Mouse (Mus musculus): Measurements from ENCODE around the gene Stum. TPM values are rescaled to one million over a fixed set of nuclear protein-coding genes. Genes with fewer than 3 reads are reported as not detected.
A peak's percentile ranks its signal among the peaks of the same experiment; 100 is the strongest.
"Not testable (repeated sequence)": the region's sequence is repeated elsewhere in the genome, so short reads cannot be mapped to it uniquely, and the experiment has no call there.

Stum gene
- polyA plus RNA-seq (2015; fragmentation: Nextera tagmentation; extraction: Ambion mirVana): 0.12 and 0.17 TPM in 2 replicates

DNA sequence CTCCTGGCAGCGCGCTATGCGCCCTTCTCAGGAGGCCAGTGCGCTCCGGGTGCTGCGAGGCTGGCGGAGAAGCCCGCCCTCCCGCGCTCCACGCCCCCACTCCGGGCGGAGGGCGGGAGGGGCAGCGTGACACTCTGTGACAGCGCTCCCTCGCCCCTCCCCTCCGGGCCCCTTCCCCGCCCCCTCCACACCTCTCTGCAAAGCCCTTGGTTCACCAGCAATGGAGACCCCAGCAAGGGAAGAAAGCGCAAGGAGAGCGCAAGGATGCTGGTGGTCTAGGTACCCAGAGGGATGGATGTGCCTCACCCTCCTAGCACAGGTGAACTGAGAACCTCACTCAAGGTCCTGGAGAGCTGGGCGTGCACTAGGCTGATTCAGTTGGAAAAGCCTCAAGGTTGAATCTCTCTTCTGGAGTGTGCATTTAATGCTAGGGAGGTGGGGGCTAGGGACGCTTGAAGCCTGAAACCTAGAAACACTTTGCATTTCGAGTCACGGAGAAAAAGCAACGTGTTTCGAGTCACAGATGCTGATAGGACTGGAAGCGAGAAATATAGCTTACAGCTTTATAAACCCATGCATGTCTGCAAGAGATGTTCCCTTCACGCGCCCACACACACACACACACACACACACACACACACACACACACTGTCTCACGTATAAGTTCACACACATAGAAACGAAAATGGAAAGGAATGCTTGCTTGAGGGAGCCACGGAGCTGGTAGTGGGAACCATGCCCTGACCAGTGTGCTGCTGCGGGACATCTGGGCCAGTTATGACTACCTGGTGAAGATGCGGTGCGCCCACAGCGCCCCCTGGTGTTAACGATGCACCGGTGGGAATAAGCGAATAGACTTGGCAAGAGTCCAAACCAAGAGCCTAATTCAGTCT lies at the start of gene Stum:
TSS of gene Stum (minus strand) at position 106 of the 893 bp plus-strand sequence.
- ATAC-seq (ENCODE audit: low read depth) (no peak), DNase-seq (peak; percentile 42)
- Histone ChIP-seq H3K9me3 (replicated peaks) (no peaks in the 10 kb centered on the region), H3K4me3 (replicated peaks) (peak within 1 kb of the TSS; percentile 38), H3K27ac (no peak within 1 kb of the TSS), H3K9ac (no peak within 1 kb of the TSS), H3K27me3 (peaks cover 59% of the 10 kb centered on the region), H3K4me1 (replicated peaks) (peaks cover 17% of the 10 kb centered on the region), H3K4me2 (peak within 1 kb of the TSS; percentile 53), H3K36me3 (no peaks in the 10 kb centered on the region)
- whole genome bisulfite sequencing (ENCODE audit: insufficient replicate concordance): 4% methylated on average over 38 of the region's 40 CpGs

DNA sequence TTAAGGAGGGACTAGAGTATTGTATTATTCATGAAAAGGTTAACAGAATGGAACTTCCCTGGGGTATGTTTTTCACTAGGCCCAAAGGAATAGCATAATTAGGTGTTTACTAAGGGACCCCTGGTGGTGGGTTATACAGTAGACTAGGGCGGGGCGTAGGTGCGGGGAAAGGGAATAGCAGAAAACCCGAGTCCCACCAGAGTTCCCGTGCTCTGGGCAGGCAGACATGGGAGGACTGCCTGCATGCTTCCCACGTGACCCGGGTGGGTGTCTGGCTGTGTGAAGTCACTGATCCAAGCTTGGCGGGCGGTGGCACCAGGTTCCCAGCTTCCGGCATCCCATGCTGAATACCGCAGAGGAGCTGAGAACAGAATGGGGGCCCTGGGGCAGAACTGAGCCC lies 49.4 kb upstream of the Stum start:
- Histone ChIP-seq H3K9me3 (replicated peaks) (no peaks in the 10 kb centered on the region), H3K4me3 (replicated peaks) (no peak overlapping the region), H3K9ac (no peak overlapping the region), H3K27ac (no peak overlapping the region), H3K4me1 (replicated peaks) (0 out of 2 replicates have a peak, but pooled peaks cover 3% of the 10 kb centered on the region), H3K36me3 (no peaks in the 10 kb centered on the region), H3K4me2 (no peak overlapping the region), H3K27me3 (no peaks in the 10 kb centered on the region)
- 80% methylated on average over 11 of the region's 11 CpGs for WGBS (ENCODE audit: insufficient replicate concordance)
- no peak for ATAC-seq (ENCODE audit: low read depth)
- DNase-seq: no peak

DNA sequence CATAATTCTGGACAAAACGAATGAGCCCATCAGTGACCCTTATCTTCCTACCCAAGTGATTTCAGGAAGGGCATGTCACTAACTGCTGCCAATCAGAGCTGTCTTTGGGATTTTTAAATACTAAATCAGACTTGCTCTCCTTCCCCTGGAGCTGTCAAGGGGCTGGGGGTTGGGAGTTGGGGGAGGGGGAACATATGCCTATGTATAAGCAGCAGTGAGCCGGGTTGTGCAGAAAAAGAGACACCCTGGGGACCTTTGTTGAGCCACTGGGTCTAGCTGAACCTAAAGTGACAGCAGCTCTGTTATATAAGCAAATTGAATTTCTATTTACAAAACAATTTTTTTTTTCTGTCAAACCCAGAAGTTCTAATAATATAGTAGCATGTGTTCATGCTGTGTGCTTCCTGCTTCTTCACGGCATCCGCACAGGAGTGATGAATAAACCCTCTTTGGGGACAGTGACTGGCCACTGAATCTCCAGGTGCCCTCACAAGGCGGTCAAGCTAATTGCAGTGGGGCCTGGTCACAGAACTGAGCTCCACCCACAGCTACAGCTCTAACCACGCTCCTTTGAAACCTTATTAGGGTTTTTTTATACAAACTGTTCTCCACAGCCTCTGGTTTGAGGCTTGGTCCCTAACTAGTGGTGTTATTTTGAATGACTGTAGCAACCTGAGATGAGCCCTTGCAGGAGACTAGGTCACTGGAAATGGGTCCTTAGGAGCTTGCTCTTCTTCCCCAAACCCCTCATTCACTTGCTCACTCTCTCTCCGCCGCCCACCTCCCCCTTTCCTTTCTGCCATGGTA lies 47.4 kb upstream of the Stum start:
- H3K27ac ChIP-seq: no peak overlapping the region
- H3K4me2 ChIP-seq: no peak overlapping the region
- ATAC-seq (ENCODE audit: low read depth) (no peak), DNase-seq (no peak)
- H3K4me1 ChIP-seq (replicated peaks): no peaks in the 10 kb centered on the region
- 59% methylated on average over 8 of the region's 8 CpGs for WGBS (ENCODE audit: insufficient replicate concordance)
- H3K9ac ChIP-seq: no peak overlapping the region
- no peaks in the 10 kb centered on the region for H3K36me3 ChIP-seq
- no peaks in the 10 kb centered on the region for H3K27me3 ChIP-seq
- no peaks in the 10 kb centered on the region for H3K9me3 ChIP-seq (replicated peaks)
- H3K4me3 ChIP-seq (replicated peaks): no peak overlapping the region

DNA sequence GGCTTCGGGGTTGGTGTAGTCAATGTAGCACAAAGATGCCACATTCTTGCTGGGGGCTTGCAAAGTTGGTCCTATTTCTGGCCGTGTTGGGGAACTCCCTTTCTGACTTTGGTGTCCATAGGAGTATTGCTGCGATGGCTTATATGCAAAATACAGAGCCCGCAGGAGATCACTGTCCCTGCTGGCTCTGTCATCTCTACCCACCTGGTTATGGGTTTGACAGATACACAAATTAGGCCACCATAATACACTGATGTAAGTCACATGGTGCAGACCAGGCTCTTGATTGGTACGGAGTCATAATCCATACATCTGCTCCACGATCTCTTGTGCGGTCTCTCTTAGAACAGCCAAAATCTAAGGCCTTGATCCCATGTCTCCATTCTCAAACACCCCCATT lies 46.5 kb upstream of the Stum start:
- H3K27me3 ChIP-seq: no peaks in the 10 kb centered on the region
- H3K36me3 ChIP-seq: no peaks in the 10 kb centered on the region
- no peaks in the 10 kb centered on the region for H3K9me3 ChIP-seq (replicated peaks)
- no peak overlapping the region for H3K4me3 ChIP-seq (replicated peaks)
- DNase-seq (no peak), ATAC-seq (ENCODE audit: low read depth) (no peak)
- no peak overlapping the region for H3K27ac ChIP-seq
- H3K4me1 ChIP-seq (replicated peaks): no peaks in the 10 kb centered on the region
- no peak overlapping the region for H3K4me2 ChIP-seq
- no peak overlapping the region for H3K9ac ChIP-seq
- 76% methylated on average over 7 of the region's 7 CpGs for WGBS (ENCODE audit: insufficient replicate concordance)

DNA sequence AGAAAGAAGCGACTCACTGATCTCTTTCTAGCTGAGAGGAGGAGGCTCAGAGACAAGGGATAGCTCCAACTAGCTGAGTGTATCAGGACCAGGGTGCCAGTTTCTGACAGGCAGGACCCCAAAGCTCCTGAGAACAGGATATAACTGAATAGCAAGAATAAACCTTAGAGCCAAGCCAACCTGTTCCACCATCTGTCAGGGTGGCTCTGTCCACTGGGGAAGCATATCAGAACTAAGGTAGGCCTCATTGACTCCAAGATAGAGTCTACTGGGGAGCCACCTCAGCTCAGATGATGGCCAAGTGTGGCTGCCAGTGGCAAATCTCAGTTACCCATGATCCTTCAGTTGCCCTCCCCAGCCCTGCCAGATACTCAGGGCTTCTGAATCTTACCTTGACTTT lies 42.0 kb upstream of the Stum start:
- no peak for ATAC-seq (ENCODE audit: low read depth)
- no peaks in the 10 kb centered on the region for H3K27me3 ChIP-seq

DNA sequence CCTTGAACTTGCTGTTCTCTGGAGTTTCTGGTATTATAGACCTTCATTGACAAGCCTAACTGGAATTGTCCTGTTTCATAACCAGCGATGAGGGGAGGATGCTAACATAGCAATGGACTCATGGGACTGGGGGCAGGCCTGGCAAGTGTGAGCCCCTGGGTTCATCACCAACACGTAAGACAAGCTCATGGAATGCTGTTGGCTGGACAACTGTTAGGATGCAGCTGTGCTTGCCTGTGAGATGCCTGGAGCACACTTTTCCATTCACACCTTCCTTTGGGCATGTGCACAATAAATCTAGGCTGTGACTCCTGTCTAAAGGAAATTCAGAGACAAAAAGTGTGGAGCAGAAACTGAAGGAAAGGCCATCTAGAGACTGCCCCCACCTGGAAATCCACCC lies 40.0 kb upstream of the Stum start:
- Histone ChIP-seq H3K4me1 (replicated peaks) (no peaks in the 10 kb centered on the region), H3K36me3 (no peaks in the 10 kb centered on the region), H3K4me3 (replicated peaks) (no peak overlapping the region), H3K27ac (no peak overlapping the region), H3K9ac (no peak overlapping the region), H3K9me3 (replicated peaks) (no peaks in the 10 kb centered on the region), H3K27me3 (no peaks in the 10 kb centered on the region), H3K4me2 (no peak overlapping the region)
- no peak for ATAC-seq (ENCODE audit: low read depth)
- no peak for DNase-seq
- WGBS (ENCODE audit: insufficient replicate concordance): 71% methylated on average over 2 of the region's 2 CpGs

More for the DNA sequence above, 42.0 kb upstream of the Stum start:
- H3K36me3 ChIP-seq: no peaks in the 10 kb centered on the region
- DNase-seq: no peak
- H3K27ac ChIP-seq: no peak overlapping the region
- no peak overlapping the region for H3K4me3 ChIP-seq (replicated peaks)
- no peaks in the 10 kb centered on the region for H3K4me1 ChIP-seq (replicated peaks)
- 39% methylated on average over 1 of the region's 1 CpGs for WGBS (ENCODE audit: insufficient replicate concordance)
- no peak overlapping the region for H3K9ac ChIP-seq
- H3K4me2 ChIP-seq: no peak overlapping the region
- H3K9me3 ChIP-seq (replicated peaks): no peaks in the 10 kb centered on the region

DNA sequence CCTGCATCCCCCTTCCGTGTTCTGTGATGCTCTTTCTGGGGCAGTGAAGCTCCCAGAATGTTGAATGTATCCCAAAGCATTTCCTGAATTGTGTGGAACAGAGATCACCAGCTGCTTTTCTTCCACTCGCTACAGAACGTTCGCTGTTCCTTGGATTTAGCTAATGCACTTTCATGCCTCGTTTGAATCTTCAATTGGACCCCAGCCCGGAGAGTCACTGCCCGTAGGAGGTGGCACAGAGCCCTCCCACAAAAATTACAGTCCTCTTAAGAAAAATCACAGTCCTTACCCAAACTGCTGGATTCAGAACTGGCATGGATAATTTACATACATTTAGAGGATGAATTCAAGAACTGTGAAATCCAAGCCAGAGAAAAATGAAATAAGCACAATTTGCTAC lies 36.9 kb upstream of the Stum start:
- H3K27me3 ChIP-seq: no peaks in the 10 kb centered on the region
- ATAC-seq (ENCODE audit: low read depth) (no peak), DNase-seq (no peak)

DNA sequence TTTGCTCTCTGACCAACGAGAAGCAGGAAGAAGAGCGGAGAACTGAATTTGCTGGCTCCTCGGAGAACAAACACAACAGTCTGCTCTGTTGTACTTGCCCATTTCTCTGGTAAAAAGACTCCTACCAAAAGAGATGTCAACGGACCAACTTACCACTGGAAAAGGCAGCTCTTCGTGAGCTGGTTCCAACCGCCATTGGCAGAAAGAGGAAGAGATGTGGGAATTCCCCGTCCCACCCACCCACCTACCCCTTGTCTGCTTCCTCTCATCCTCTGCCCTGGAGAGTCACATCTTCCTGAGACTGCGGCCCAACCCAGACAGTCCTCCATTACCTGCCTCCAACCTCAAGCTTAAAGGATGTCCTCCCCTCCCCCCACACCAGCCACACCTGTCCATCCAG lies 36.2 kb upstream of the Stum start:
- H3K36me3 ChIP-seq: no peaks in the 10 kb centered on the region
- H3K4me3 ChIP-seq (replicated peaks): no peak overlapping the region
- H3K27me3 ChIP-seq: no peaks in the 10 kb centered on the region
- WGBS (ENCODE audit: insufficient replicate concordance): 45% methylated on average over 8 of the region's 8 CpGs
- DNase-seq (no peak), ATAC-seq (ENCODE audit: low read depth) (no peak)
- H3K27ac ChIP-seq: no peak overlapping the region
- no peak overlapping the region for H3K4me2 ChIP-seq
- H3K9ac ChIP-seq: no peak overlapping the region
- H3K4me1 ChIP-seq (replicated peaks): no peaks in the 10 kb centered on the region
- H3K9me3 ChIP-seq (replicated peaks): no peaks in the 10 kb centered on the region

More for the DNA sequence above, 36.9 kb upstream of the Stum start:
- WGBS (ENCODE audit: insufficient replicate concordance): 57% methylated on average over 7 of the region's 7 CpGs
- Histone ChIP-seq H3K27ac (no peak overlapping the region), H3K9me3 (replicated peaks) (no peaks in the 10 kb centered on the region), H3K36me3 (no peaks in the 10 kb centered on the region), H3K4me1 (replicated peaks) (no peaks in the 10 kb centered on the region), H3K4me3 (replicated peaks) (no peak overlapping the region), H3K4me2 (no peak overlapping the region), H3K9ac (no peak overlapping the region)

DNA sequence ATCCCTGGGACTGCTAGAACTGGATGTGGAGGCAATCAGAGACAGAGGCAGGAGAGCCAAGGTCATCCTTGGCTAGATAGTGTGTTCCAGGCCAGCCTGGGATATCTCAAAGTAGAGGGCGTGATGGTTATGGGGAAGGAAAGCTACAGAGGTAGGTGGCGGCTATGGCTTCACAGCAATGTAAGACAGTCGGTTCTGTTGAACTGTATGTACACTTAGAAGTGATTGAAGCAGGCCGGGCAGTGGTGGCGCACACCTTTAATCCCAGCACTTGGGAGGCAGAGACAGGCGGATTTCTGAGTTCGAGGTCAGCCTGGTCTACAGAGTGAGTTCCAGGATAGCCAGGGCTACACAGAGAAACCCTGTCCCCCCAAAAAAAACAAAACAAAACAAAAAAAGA lies 35.6 kb upstream of the Stum start:
- 71% methylated on average over 7 of the region's 7 CpGs for WGBS (ENCODE audit: insufficient replicate concordance)
- not testable (repeated sequence) for H3K27me3 ChIP-seq; H3K4me1 ChIP-seq (replicated peaks); H3K9ac ChIP-seq; H3K9me3 ChIP-seq (replicated peaks); H3K36me3 ChIP-seq; DNase-seq; H3K4me3 ChIP-seq (replicated peaks); H3K4me2 ChIP-seq; ATAC-seq (ENCODE audit: low read depth); H3K27ac ChIP-seq

DNA sequence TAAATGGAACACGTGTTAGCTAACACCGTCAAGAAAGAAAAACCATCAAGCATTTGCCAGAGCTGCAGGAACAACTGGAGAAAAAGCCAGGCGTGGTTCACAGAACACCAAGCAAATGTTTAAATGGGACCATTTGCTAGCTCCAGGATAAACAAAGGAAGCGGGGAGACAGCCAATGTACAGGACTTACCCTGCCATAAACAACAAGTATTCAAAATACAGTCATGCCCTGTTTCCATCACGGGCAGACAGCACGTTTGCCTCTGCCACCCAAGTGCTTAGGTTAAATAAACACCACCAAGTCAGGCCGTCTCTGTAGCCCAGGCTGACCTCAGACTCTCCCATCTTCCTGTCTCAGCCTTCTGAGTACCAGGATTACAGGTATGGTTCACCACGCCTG lies 35.1 kb upstream of the Stum start:
- no peak overlapping the region for H3K4me3 ChIP-seq (replicated peaks)
- no peaks in the 10 kb centered on the region for H3K4me1 ChIP-seq (replicated peaks)
- ATAC-seq (ENCODE audit: low read depth): no peak
- 59% methylated on average over 8 of the region's 8 CpGs for WGBS (ENCODE audit: insufficient replicate concordance)
- no peaks in the 10 kb centered on the region for H3K27me3 ChIP-seq
- no peaks in the 10 kb centered on the region for H3K9me3 ChIP-seq (replicated peaks)
- H3K27ac ChIP-seq: no peak overlapping the region
- H3K4me2 ChIP-seq: no peak overlapping the region
- H3K36me3 ChIP-seq: no peaks in the 10 kb centered on the region
- no peak overlapping the region for H3K9ac ChIP-seq
- DNase-seq: no peak

DNA sequence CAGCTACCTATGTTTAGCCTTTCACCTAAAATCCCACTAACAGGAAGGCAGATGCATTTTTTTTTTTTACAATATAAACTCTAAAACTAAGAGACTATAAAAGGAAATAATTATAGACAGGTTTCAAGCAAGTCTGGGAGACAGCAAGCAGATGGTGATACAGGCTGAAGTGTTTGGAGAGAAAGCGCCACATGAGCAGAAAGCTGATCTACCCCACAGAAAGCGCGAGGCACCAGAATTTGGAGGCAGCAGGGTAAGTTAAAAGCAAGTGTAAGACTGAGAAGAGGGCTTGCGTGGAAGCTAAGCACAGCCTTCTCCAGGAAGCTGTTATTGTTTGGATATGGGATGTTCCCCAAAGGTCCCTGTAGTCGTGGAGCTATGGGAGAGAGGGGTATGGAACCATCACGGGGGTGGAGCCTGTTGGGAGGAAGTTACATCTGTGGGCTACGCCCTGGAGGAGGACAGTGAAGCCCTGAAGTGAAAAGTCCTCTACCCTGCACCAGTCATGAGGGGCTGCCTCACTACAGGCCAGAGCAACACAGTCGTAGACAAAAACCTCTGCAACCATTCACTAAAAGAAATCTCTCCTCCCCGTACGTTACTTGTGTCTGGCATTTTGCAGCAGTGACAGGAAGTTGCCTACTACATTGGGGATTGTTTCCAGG lies 34.2 kb upstream of the Stum start:
- Histone ChIP-seq H3K36me3 (no peaks in the 10 kb centered on the region), H3K4me1 (replicated peaks) (no peaks in the 10 kb centered on the region), H3K4me2 (no peak overlapping the region), H3K27ac (no peak overlapping the region), H3K9me3 (replicated peaks) (no peaks in the 10 kb centered on the region), H3K9ac (no peak overlapping the region), H3K4me3 (replicated peaks) (no peak overlapping the region), H3K27me3 (no peaks in the 10 kb centered on the region)
- DNase-seq (no peak), ATAC-seq (ENCODE audit: low read depth) (no peak)
- 50% methylated on average over 10 of the region's 10 CpGs for WGBS (ENCODE audit: insufficient replicate concordance)
